Mouse (Mus musculus): ENCODE measurements around the gene Cd79a. TPM values are rescaled to one million over a fixed set of nuclear protein-coding genes. Genes with fewer than 3 reads are reported as not detected.

Gene Cd79a
- polyA plus RNA-seq, 1 experiment from 2014 or later = 0.14 TPM

GRCm38 (mm10) chr7:24859234-24859633 lies 37.9 kb upstream of the Cd79a start:
- Histone ChIP-seq H3K9ac (ENCODE audit: low read depth, low read length) (no peak overlapping the region), H3K27ac (ENCODE audit: low read depth, low read length) (peak overlapping the region; percentile 46; the same call in 1 of the 2 replicates), H3K4me3 (ENCODE audit: low read depth, low read length) (no peak overlapping the region), H3K9me3 (replicated peaks; ENCODE audit: control insufficient read depth, low read length) (no peaks in the 10 kb centered on the region), H3K4me2 (no peak overlapping the region), H3K36me3 (ENCODE audit: control insufficient read depth, insufficient read depth, low read length) (no peaks in the 10 kb centered on the region), H3K4me1 (ENCODE audit: control insufficient read depth, insufficient read depth, low read length) (no peaks in the 10 kb centered on the region), H3K27me3 (ENCODE audit: control insufficient read depth, insufficient read depth, low read length) (no peaks in the 10 kb centered on the region)
- 67% methylated on average over 5 of the region's 5 CpGs for WGBS (ENCODE audit: insufficient replicate concordance)
- peak; percentile 87 for ATAC-seq (replicated peaks; ENCODE audit: insufficient number of reproducible peaks, low FRiP score, low TSS enrichment)

- WGBS (ENCODE audit: insufficient replicate concordance) = 83% methylated on average over 7 of the region's 7 CpGs
- no peak for ATAC-seq (replicated peaks; ENCODE audit: insufficient number of reproducible peaks, low FRiP score, low TSS enrichment)
Observed at GRCm38 (mm10) chr7:24861913-24862312, 35.3 kb upstream of the Cd79a start, which contains the start of gene Gm9844. Gene Gm9844 (plus strand): TSS chr7:24862213.

GRCm38 (mm10) chr7:24862853-24863252 lies 34.3 kb upstream of the Cd79a start:
- no peak overlapping the region for H3K4me3 ChIP-seq (ENCODE audit: low read depth, low read length)
- no peaks in the 10 kb centered on the region for H3K9me3 ChIP-seq (replicated peaks; ENCODE audit: control insufficient read depth, low read length)
- 82% methylated on average over 4 of the region's 4 CpGs for WGBS (ENCODE audit: insufficient replicate concordance)
- H3K27me3 ChIP-seq (ENCODE audit: control insufficient read depth, insufficient read depth, low read length) = no peaks in the 10 kb centered on the region
- no peaks in the 10 kb centered on the region for H3K36me3 ChIP-seq (ENCODE audit: control insufficient read depth, insufficient read depth, low read length)
- no peak for ATAC-seq (replicated peaks; ENCODE audit: insufficient number of reproducible peaks, low FRiP score, low TSS enrichment)
- H3K27ac ChIP-seq (ENCODE audit: low read depth, low read length) = no peak overlapping the region
- H3K4me2 ChIP-seq = no peak overlapping the region
- H3K4me1 ChIP-seq (ENCODE audit: control insufficient read depth, insufficient read depth, low read length) = no peaks in the 10 kb centered on the region
- H3K9ac ChIP-seq (ENCODE audit: low read depth, low read length) = no peak overlapping the region

More at GRCm38 (mm10) chr7:24861913-24862312, 35.3 kb upstream of the Cd79a start, which contains the start of gene Gm9844:
- Histone ChIP-seq H3K9ac (ENCODE audit: low read depth, low read length) (no peak within 1 kb of the TSS), H3K27ac (ENCODE audit: low read depth, low read length) (no peak within 1 kb of the TSS), H3K36me3 (ENCODE audit: control insufficient read depth, insufficient read depth, low read length) (no peaks in the 10 kb centered on the region), H3K27me3 (ENCODE audit: control insufficient read depth, insufficient read depth, low read length) (no peaks in the 10 kb centered on the region), H3K4me2 (no peak within 1 kb of the TSS), H3K4me1 (ENCODE audit: control insufficient read depth, insufficient read depth, low read length) (no peaks in the 10 kb centered on the region), H3K9me3 (replicated peaks; ENCODE audit: control insufficient read depth, low read length) (no peaks in the 10 kb centered on the region), H3K4me3 (ENCODE audit: low read depth, low read length) (no peak within 1 kb of the TSS)

GRCm38 (mm10) chr7:24864156-24864555 lies 33.0 kb upstream of the Cd79a start:
- Histone ChIP-seq H3K9ac (ENCODE audit: low read depth, low read length) (no peak overlapping the region), H3K4me1 (ENCODE audit: control insufficient read depth, insufficient read depth, low read length) (no peaks in the 10 kb centered on the region), H3K36me3 (ENCODE audit: control insufficient read depth, insufficient read depth, low read length) (no peaks in the 10 kb centered on the region), H3K9me3 (replicated peaks; ENCODE audit: control insufficient read depth, low read length) (no peaks in the 10 kb centered on the region), H3K27ac (ENCODE audit: low read depth, low read length) (no peak overlapping the region), H3K4me2 (no peak overlapping the region), H3K4me3 (ENCODE audit: low read depth, low read length) (no peak overlapping the region), H3K27me3 (ENCODE audit: control insufficient read depth, insufficient read depth, low read length) (peaks cover 7% of the 10 kb centered on the region)
- ATAC-seq (replicated peaks; ENCODE audit: insufficient number of reproducible peaks, low FRiP score, low TSS enrichment) = no peak
- 40% methylated on average over 6 of the region's 6 CpGs for WGBS (ENCODE audit: insufficient replicate concordance)

- 63% methylated on average over 17 of the region's 17 CpGs for WGBS (ENCODE audit: insufficient replicate concordance)
- no peaks in the 10 kb centered on the region for H3K9me3 ChIP-seq (replicated peaks; ENCODE audit: control insufficient read depth, low read length)
- H3K4me1 ChIP-seq (ENCODE audit: control insufficient read depth, insufficient read depth, low read length) = no peaks in the 10 kb centered on the region
- no peak for ATAC-seq (replicated peaks; ENCODE audit: insufficient number of reproducible peaks, low FRiP score, low TSS enrichment)
- H3K27ac ChIP-seq (ENCODE audit: low read depth, low read length) = no peak overlapping the region
- H3K9ac ChIP-seq (ENCODE audit: low read depth, low read length) = no peak overlapping the region
- H3K4me3 ChIP-seq (ENCODE audit: low read depth, low read length) = no peak overlapping the region
- no peaks in the 10 kb centered on the region for H3K36me3 ChIP-seq (ENCODE audit: control insufficient read depth, insufficient read depth, low read length)
- H3K27me3 ChIP-seq (ENCODE audit: control insufficient read depth, insufficient read depth, low read length) = peaks cover 27% of the 10 kb centered on the region
- H3K4me2 ChIP-seq = no peak overlapping the region
Observed at GRCm38 (mm10) chr7:24869080-24869479, 28.1 kb upstream of the Cd79a start.

- Histone ChIP-seq H3K4me2 (no peak within 1 kb of the TSS), H3K4me1 (ENCODE audit: control insufficient read depth, insufficient read depth, low read length) (no peaks in the 10 kb centered on the region), H3K9me3 (replicated peaks; ENCODE audit: control insufficient read depth, low read length) (no peaks in the 10 kb centered on the region), H3K36me3 (ENCODE audit: control insufficient read depth, insufficient read depth, low read length) (no peaks in the 10 kb centered on the region), H3K27me3 (ENCODE audit: control insufficient read depth, insufficient read depth, low read length) (peaks cover 28% of the 10 kb centered on the region), H3K9ac (ENCODE audit: low read depth, low read length) (no peak within 1 kb of the TSS), H3K4me3 (ENCODE audit: low read depth, low read length) (no peak within 1 kb of the TSS), H3K27ac (ENCODE audit: low read depth, low read length) (no peak within 1 kb of the TSS)
- ATAC-seq (replicated peaks; ENCODE audit: insufficient number of reproducible peaks, low FRiP score, low TSS enrichment) = no peak
- 44% methylated on average over 41 of the region's 41 CpGs for WGBS (ENCODE audit: insufficient replicate concordance)
Observed at GRCm38 (mm10) chr7:24869532-24870165, 27.5 kb upstream of the Cd79a start, which contains the start of the genes Lypd4 and Dmrtc2. Gene Lypd4 (minus strand): TSS chr7:24869941. Gene Dmrtc2 (plus strand): TSS chr7:24870057.

- Histone ChIP-seq H3K9me3 (replicated peaks; ENCODE audit: control insufficient read depth, low read length) (no peaks in the 10 kb centered on the region), H3K27me3 (ENCODE audit: control insufficient read depth, insufficient read depth, low read length) (peaks cover 9% of the 10 kb centered on the region; the same call in 1 of the 2 replicates), H3K36me3 (ENCODE audit: control insufficient read depth, insufficient read depth, low read length) (no peaks in the 10 kb centered on the region), H3K9ac (ENCODE audit: low read depth, low read length) (no peak overlapping the region), H3K27ac (ENCODE audit: low read depth, low read length) (no peak overlapping the region), H3K4me3 (ENCODE audit: low read depth, low read length) (no peak overlapping the region), H3K4me1 (ENCODE audit: control insufficient read depth, insufficient read depth, low read length) (no peaks in the 10 kb centered on the region), H3K4me2 (no peak overlapping the region)
- WGBS (ENCODE audit: insufficient replicate concordance) = 70% methylated on average over 3 of the region's 3 CpGs
- ATAC-seq (replicated peaks; ENCODE audit: insufficient number of reproducible peaks, low FRiP score, low TSS enrichment) = no peak
Observed at GRCm38 (mm10) chr7:24877588-24877987, 19.6 kb upstream of the Cd79a start.

- Histone ChIP-seq H3K4me2 (no peak overlapping the region), H3K4me3 (ENCODE audit: low read depth, low read length) (no peak overlapping the region), H3K9ac (ENCODE audit: low read depth, low read length) (no peak overlapping the region), H3K9me3 (replicated peaks; ENCODE audit: control insufficient read depth, low read length) (no peaks in the 10 kb centered on the region), H3K27ac (ENCODE audit: low read depth, low read length) (no peak overlapping the region), H3K36me3 (ENCODE audit: control insufficient read depth, insufficient read depth, low read length) (no peaks in the 10 kb centered on the region), H3K4me1 (ENCODE audit: control insufficient read depth, insufficient read depth, low read length) (no peaks in the 10 kb centered on the region), H3K27me3 (ENCODE audit: control insufficient read depth, insufficient read depth, low read length) (0 out of 2 replicates have a peak, but pooled peaks cover 3% of the 10 kb centered on the region)
- WGBS (ENCODE audit: insufficient replicate concordance) = 42% methylated on average over 2 of the region's 2 CpGs
- ATAC-seq (replicated peaks; ENCODE audit: insufficient number of reproducible peaks, low FRiP score, low TSS enrichment) = no peak
Observed at GRCm38 (mm10) chr7:24879620-24880019, 17.6 kb upstream of the Cd79a start.
